Mouse (Mus musculus) liver, embryonic 14.5 days (tissue): ENCODE data around the gene Mthfs.

ENCODE experiments used
- CTCF ChIP-seq: IDR thresholded peaks from 2 replicates; pipeline ENCODE4 v1.5.1; 2016; ENCODE audit warnings: antibody characterized with exemption, low read depth, control low read depth
- EP300 ChIP-seq: IDR thresholded peaks from 2 replicates; pipeline ENCODE4 v1.6.1; 2016; ENCODE audit warnings: antibody characterized with exemption, low read depth

DNA sequence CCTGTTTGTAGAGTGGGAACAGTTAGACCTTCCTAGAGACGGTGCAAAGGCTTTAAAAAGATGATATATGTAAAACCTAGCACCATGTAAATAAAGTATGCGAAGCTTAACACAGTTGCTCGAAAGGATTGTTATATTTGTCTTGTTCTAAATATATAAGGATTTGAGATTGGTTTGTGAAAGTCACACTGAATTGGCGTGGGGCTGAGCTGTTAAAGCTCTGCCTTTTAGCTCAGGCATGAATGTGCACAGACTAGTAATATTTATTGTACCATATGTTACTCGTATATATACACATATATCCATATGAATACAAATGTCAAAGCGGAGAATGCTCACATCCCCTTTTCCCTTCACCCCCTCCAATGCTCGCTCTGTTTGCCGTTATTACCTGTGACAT, 67.7 kb downstream of the Mthfs start:
- no peak for TF ChIP-seq CTCF
- TF ChIP-seq EP300 = no peak
